Mouse (Mus musculus): ENCODE results near the gene Nckipsd.

- TF ChIP-seq CTCF (IDR thresholded peaks at IDR 0.05): no peak
- TF ChIP-seq POLR2A (IDR thresholded peaks at IDR 0.05; ENCODE audit: insufficient read depth, low read depth, low read length): no peak
- TF ChIP-seq EP300 (IDR thresholded peaks at IDR 0.05; ENCODE audit: insufficient read depth, low read depth, low read length): no peak
Observed at GRCm38 (mm10) chr9:108797477-108797876, 10.7 kb upstream of the Nckipsd start.

Measured in heart, adult 2 months (tissue).